Mouse (Mus musculus): ENCODE data around the gene Oas1e.

Oas1e gene

GRCm38 (mm10) chr5:120776801-120777200 is 18.5 kb downstream of the Oas1e start:
- DNase-seq (ENCODE audit: low spot score): no peak

GRCm38 (mm10) chr5:120775287-120775985 is 19.9 kb downstream of the Oas1e start:
- DNase-seq (ENCODE audit: low spot score): no peak

- DNase-seq (ENCODE audit: low spot score): no peak
These were observed 25.9 kb downstream of the Oas1e start for GRCm38 (mm10) chr5:120769396-120769795.

- DNase-seq (ENCODE audit: low spot score): no peak
These were observed 30.3 kb downstream of the Oas1e start for GRCm38 (mm10) chr5:120765010-120765409.

- peak; percentile 50 for DNase-seq (ENCODE audit: low spot score)
These were observed 33.4 kb downstream of the Oas1e start for GRCm38 (mm10) chr5:120761901-120762300.

GRCm38 (mm10) chr5:120754215-120754614 is 41.1 kb downstream of the Oas1e start:
- DNase-seq (ENCODE audit: low spot score): no peak

- no peak for DNase-seq (ENCODE audit: low spot score)
These were observed 42.5 kb downstream of the Oas1e start for GRCm38 (mm10) chr5:120752786-120753185.

- no peak for DNase-seq (ENCODE audit: low spot score)
These were observed 44.1 kb downstream of the Oas1e start for GRCm38 (mm10) chr5:120751206-120751605.

- no peak for DNase-seq (ENCODE audit: low spot score)
These were observed 45.6 kb downstream of the Oas1e start, which contains the start of gene Oas2 for GRCm38 (mm10) chr5:120749688-120750087. Oas2 (minus strand) TSS chr5:120749853.

- DNase-seq (ENCODE audit: low spot score): peak; percentile 79
These were observed 48.9 kb downstream of the Oas1e start for GRCm38 (mm10) chr5:120746451-120746850.

GRCm38 (mm10) chr5:120742125-120742524 is 53.2 kb downstream of the Oas1e start:
- DNase-seq (ENCODE audit: low spot score): peak; percentile 66

All from embryo, embryonic 10.5 days (tissue).